Mouse (Mus musculus) liver, embryonic 11.5 days (tissue): Measurements from ENCODE around the gene 4933434E20Rik. TPM values are rescaled to one million over a fixed set of nuclear protein-coding genes. Genes with fewer than 3 reads are reported as not detected.

Experiments used
- ATAC-seq: fragments of 200-750 bp; cut with Nextera tagmentation; replicated peaks from 2 replicates; pipeline ENCODE4 v1.8.0; 2017; ENCODE audit warnings: moderate number of reproducible peaks, mild to moderate bottlenecking, moderate TSS enrichment, moderate library complexity; ENCODE audit not compliant: low FRiP score
- DNase-seq: peaks from one replicate; pipeline ENCODE4 v3.0.0-alpha.2; 2017; ENCODE audit warnings: low spot score
- H3K27ac ChIP-seq: fragments of 300-500 bp; sonication (generic); 2 replicates; pipeline ENCODE4 v1.5.1; 2014; ENCODE audit warnings: mild to moderate bottlenecking, low read depth, low read length, control low read depth
- H3K27me3 ChIP-seq: fragments of 300-500 bp; sonication (generic); replicated peaks from 2 replicates; pipeline ENCODE4 v1.6.1; 2014; ENCODE audit warnings: low read length, mixed read lengths; ENCODE audit not compliant: control insufficient read depth, insufficient read depth
- H3K36me3 ChIP-seq: fragments of 300-500 bp; sonication (generic); 2 replicates; pipeline ENCODE4 v1.6.1; 2014; ENCODE audit warnings: mild to moderate bottlenecking, low read length, moderate library complexity, mixed read lengths; ENCODE audit not compliant: control insufficient read depth, insufficient read depth
- H3K4me1 ChIP-seq: fragments of 300-500 bp; sonication (generic); replicated peaks from 2 replicates; pipeline ENCODE4 v1.6.1; 2014; ENCODE audit warnings: low read length, mixed read lengths; ENCODE audit not compliant: control insufficient read depth, insufficient read depth
- H3K4me2 ChIP-seq: fragments of 300-500 bp; sonication (generic); 2 replicates; pipeline ENCODE4 v1.6.1; 2014; ENCODE audit warnings: mild to moderate bottlenecking, control low read depth, moderate library complexity
- H3K4me3 ChIP-seq: fragments of 300-500 bp; sonication (generic); 2 replicates; pipeline ENCODE4 v1.5.1; 2014; ENCODE audit warnings: low read depth, low read length, control low read depth
- H3K9ac ChIP-seq: fragments of 300-500 bp; sonication (generic); 2 replicates; pipeline ENCODE4 v1.6.1; 2014; ENCODE audit warnings: low read depth, low read length, control low read depth
- H3K9me3 ChIP-seq: fragments of 300-500 bp; sonication (generic); 2 replicates; pipeline ENCODE4 v1.6.1; 2016; ENCODE audit warnings: low read length, inconsistent platforms, mixed read lengths; ENCODE audit not compliant: control insufficient read depth
- WGBS: fragments of 180-500 bp; shearing (Covaris S2); extraction: QIAGEN DNeasy Blood & Tissue Kit; methylation state at CpG from one replicate; pipeline ENCODE4 v1.1.7; 2014; 5-methylcytosine and 5-hydroxymethylcytosine counted together
- polyA plus RNA-seq: library from polyadenylated mRNA; unstranded; fragments of >200 nt; fragmentation: Nextera tagmentation; extraction: Ambion mirVana; gene quantifications from 2 replicates; pipeline ENCODE4 v1.2.1, GENCODE M21; 2014

4933434E20Rik gene
- polyA plus RNA-seq, 1 experiment from 2014 or later = 159 TPM

- Histone ChIP-seq H3K9me3 (no peaks in the 10 kb centered on the region), H3K27me3 (no peaks in the 10 kb centered on the region), H3K36me3 (peaks cover 41% of the 10 kb centered on the region), H3K9ac (no peak overlapping the region), H3K4me3 (no peak overlapping the region), H3K27ac (no peak overlapping the region), H3K4me1 (peaks cover 52% of the 10 kb centered on the region), H3K4me2 (no peak overlapping the region; the same call in 1 of the 2 replicates)
- DNase-seq (no peak), ATAC-seq (no peak)
- WGBS = 61% methylated on average over 5 of the region's 5 CpGs
Observed at GRCm38 (mm10) chr3:90086068-90086467, 34.6 kb downstream of the 4933434E20Rik start.

DNA sequence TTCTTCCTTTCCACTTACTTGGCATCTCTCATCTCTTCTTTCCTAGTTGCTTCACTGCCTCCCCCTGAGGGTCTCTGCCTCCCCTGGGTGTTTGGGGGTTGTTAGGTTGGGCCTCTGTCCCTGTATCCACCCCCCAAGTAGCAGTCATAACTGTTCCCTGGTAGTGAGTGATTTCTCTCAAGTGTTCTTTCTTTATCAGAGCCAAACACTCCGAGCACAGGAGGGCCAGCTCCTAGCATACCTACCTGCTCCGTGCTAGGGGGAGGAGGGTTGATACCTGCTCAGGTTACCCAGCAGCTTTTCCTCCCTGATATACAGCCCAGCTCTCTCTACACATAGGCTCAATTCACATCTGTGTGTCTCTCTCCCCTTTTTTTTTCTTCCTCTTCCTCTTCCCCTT, 37.2 kb downstream of the 4933434E20Rik start:
- Histone ChIP-seq H3K4me3 (no peak overlapping the region), H3K27me3 (no peaks in the 10 kb centered on the region), H3K4me1 (peaks cover 26% of the 10 kb centered on the region), H3K27ac (no peak overlapping the region), H3K9me3 (no peaks in the 10 kb centered on the region), H3K36me3 (peaks cover 55% of the 10 kb centered on the region), H3K9ac (no peak overlapping the region), H3K4me2 (no peak overlapping the region)
- DNase-seq (no peak), ATAC-seq (no peak)
- 90% methylated on average over 2 of the region's 2 CpGs for WGBS

- Histone ChIP-seq H3K4me1 (peaks cover 3% of the 10 kb centered on the region; the same call in 1 of the 2 replicates), H3K9me3 (no peaks in the 10 kb centered on the region), H3K4me2 (no peak overlapping the region), H3K36me3 (peaks cover 60% of the 10 kb centered on the region), H3K9ac (no peak overlapping the region), H3K27ac (no peak overlapping the region), H3K4me3 (no peak overlapping the region), H3K27me3 (no peaks in the 10 kb centered on the region)
- 77% methylated on average over 6 of the region's 6 CpGs for WGBS
- ATAC-seq (no peak), DNase-seq (no peak)
Observed at GRCm38 (mm10) chr3:90090892-90091291, 39.5 kb downstream of the 4933434E20Rik start.

- no peaks in the 10 kb centered on the region for H3K27me3 ChIP-seq
- DNase-seq (no peak), ATAC-seq (no peak)
- H3K4me2 ChIP-seq = no peak overlapping the region
- H3K36me3 ChIP-seq = peaks cover 49% of the 10 kb centered on the region
- WGBS = 79% methylated on average over 3 of the region's 3 CpGs
- no peaks in the 10 kb centered on the region for H3K9me3 ChIP-seq
- no peak overlapping the region for H3K27ac ChIP-seq
- no peak overlapping the region for H3K4me3 ChIP-seq
- H3K4me1 ChIP-seq = no peaks in the 10 kb centered on the region; the same call in 1 of the 2 replicates
- no peak overlapping the region for H3K9ac ChIP-seq
Observed at GRCm38 (mm10) chr3:90094453-90094852, 43.0 kb downstream of the 4933434E20Rik start.

- no peaks in the 10 kb centered on the region for H3K9me3 ChIP-seq
- H3K4me2 ChIP-seq = no peak overlapping the region
- peaks cover 30% of the 10 kb centered on the region for H3K36me3 ChIP-seq
- no peak overlapping the region for H3K4me3 ChIP-seq
- no peaks in the 10 kb centered on the region for H3K4me1 ChIP-seq
- 84% methylated on average over 5 of the region's 5 CpGs for WGBS
- DNase-seq (no peak), ATAC-seq (no peak)
- no peak overlapping the region for H3K27ac ChIP-seq
- no peaks in the 10 kb centered on the region for H3K27me3 ChIP-seq
- H3K9ac ChIP-seq = no peak overlapping the region
Observed at GRCm38 (mm10) chr3:90097928-90098327, 46.5 kb downstream of the 4933434E20Rik start.

DNA sequence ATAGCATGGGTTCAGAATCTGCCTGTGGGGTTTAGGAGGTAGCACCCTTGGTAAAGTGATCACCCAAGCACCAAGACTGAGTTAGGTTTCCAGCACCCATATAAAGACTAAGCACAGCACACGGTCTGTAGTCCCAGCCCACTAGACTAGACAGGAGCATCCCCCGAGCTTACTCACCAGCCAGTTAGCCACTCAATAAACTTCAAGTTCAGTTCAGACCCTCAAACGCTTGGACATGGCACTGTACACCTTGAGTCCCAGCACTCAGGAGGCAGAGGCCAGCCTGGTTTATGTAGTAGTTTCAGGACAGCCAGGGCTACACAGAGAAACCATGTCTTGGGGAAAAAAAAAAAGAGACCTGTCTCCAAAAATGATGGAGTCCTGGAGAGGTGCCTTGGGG, 49.6 kb downstream of the 4933434E20Rik start:
- Histone ChIP-seq H3K9me3 (no peaks in the 10 kb centered on the region), H3K36me3 (peaks cover 24% of the 10 kb centered on the region), H3K4me2 (no peak overlapping the region), H3K27me3 (no peaks in the 10 kb centered on the region), H3K9ac (no peak overlapping the region), H3K27ac (no peak overlapping the region), H3K4me1 (no peaks in the 10 kb centered on the region), H3K4me3 (no peak overlapping the region)
- 85% methylated on average over 3 of the region's 3 CpGs for WGBS
- ATAC-seq (no peak), DNase-seq (no peak)

DNA sequence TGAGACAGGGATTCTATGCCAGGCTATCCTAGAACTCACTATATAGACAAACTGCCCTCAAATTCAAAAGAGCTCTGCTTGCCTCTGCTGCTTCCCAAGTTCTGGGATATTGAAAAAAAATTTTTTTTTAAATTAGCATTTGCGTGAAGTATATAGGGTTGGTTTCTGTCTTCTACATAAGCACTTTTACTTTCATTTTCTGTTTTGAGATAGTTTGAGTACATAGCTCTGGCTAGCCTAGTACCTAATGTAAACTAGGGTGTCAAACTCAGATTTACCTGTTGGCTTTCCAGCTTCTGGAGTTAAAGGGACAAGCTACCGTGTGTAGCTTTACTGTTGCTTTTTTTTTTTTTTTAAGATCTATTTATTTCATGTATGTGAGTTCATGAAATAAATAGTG, 50.2 kb downstream of the 4933434E20Rik start:
- no peak overlapping the region for H3K4me3 ChIP-seq
- H3K4me1 ChIP-seq = no peaks in the 10 kb centered on the region
- no peak for ATAC-seq
- DNase-seq = no peak
- no peaks in the 10 kb centered on the region for H3K9me3 ChIP-seq
- peaks cover 20% of the 10 kb centered on the region for H3K36me3 ChIP-seq
- no peak overlapping the region for H3K27ac ChIP-seq
- H3K4me2 ChIP-seq = no peak overlapping the region
- H3K9ac ChIP-seq = no peak overlapping the region
- WGBS = 89% methylated on average over 2 of the region's 2 CpGs
- H3K27me3 ChIP-seq = no peaks in the 10 kb centered on the region

GRCm38 (mm10) chr3:90102239-90102638, 50.8 kb downstream of the 4933434E20Rik start:
- H3K4me2 ChIP-seq = no peak overlapping the region
- no peaks in the 10 kb centered on the region for H3K4me1 ChIP-seq
- peaks cover 20% of the 10 kb centered on the region for H3K36me3 ChIP-seq
- H3K4me3 ChIP-seq = no peak overlapping the region
- H3K27me3 ChIP-seq = no peaks in the 10 kb centered on the region
- no peaks in the 10 kb centered on the region for H3K9me3 ChIP-seq
- DNase-seq (no peak), ATAC-seq (no peak)
- H3K27ac ChIP-seq = no peak overlapping the region
- H3K9ac ChIP-seq = no peak overlapping the region
- WGBS = 79% methylated on average over 2 of the region's 2 CpGs

- H3K4me2 ChIP-seq = no peak overlapping the region
- H3K9ac ChIP-seq = no peak overlapping the region
- no peak overlapping the region for H3K4me3 ChIP-seq
- H3K9me3 ChIP-seq = no peaks in the 10 kb centered on the region
- H3K36me3 ChIP-seq = peaks cover 17% of the 10 kb centered on the region; the same call in 1 of the 2 replicates
- no peak overlapping the region for H3K27ac ChIP-seq
- H3K4me1 ChIP-seq = no peaks in the 10 kb centered on the region
- no peak for DNase-seq
- no peak for ATAC-seq
- WGBS = 86% methylated on average over 2 of the region's 2 CpGs
- no peaks in the 10 kb centered on the region for H3K27me3 ChIP-seq
Observed at GRCm38 (mm10) chr3:90103176-90103575, 51.7 kb downstream of the 4933434E20Rik start.
